Mouse (Mus musculus) thymus, adult 2 months (tissue): Measurements from ENCODE around the gene Ctnnbl1.

Experiments used
- CTCF ChIP-seq: fragments of 200-500 bp; IDR thresholded peaks from 2 replicates; pipeline ENCODE4 v1.5.1; 2012; ENCODE audit warnings: mild to moderate bottlenecking, control low read depth, low read length, moderate library complexity, borderline replicate concordance; ENCODE audit not compliant: control insufficient read depth, poor library complexity, insufficient read depth; ENCODE audit errors: extremely low read depth
- POLR2A ChIP-seq: fragments of 200-500 bp; IDR thresholded peaks from 2 replicates; pipeline ENCODE4 v1.6.1; 2012; ENCODE audit warnings: mild to moderate bottlenecking, low read length, control low read depth, moderate library complexity; ENCODE audit not compliant: control insufficient read depth, poor library complexity, insufficient read depth; ENCODE audit errors: extremely low read depth

DNA sequence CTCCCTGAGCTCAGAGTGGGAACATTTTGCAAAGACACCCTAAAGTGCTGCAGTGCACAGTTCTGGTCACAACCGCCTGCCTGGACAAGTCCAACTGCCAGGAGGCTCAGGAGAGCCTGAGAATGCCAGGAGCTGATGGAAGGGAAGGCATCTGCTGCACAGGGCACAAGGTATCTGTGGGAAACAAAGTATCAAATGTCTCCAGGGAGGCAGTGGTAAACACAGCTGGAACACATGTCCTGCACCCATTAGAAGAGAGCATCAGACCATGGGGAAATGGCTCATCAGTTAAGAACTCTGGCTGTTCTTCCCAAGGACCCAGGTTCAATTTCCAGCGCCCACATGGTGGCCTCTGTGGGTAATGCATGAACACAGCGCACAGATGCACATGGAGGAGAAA is 43.6 kb upstream of the Ctnnbl1 start:
- no peak for TF ChIP-seq POLR2A
- no peak for TF ChIP-seq CTCF
